Comparison of ENCODE assay signal across 24 mouse cellular contexts in genomic region chr16:8761005-8761404, GRCm38 (mm10). TPM values are rescaled to one million over a fixed set of nuclear protein-coding genes. Genes with fewer than 3 reads are reported as not detected.
DNase-seq lines count a peak whose midpoint lies in the region; ATAC-seq and TF ChIP-seq lines count a peak whose summit lies in the region.
"Had no signal": no experiment of that assay in that cellular context is flagged by ENCODE, and none has a peak within 500 bp of the region (broad histone marks: within the 10 kb centered on the region; RNA-seq: fewer than 3 reads in every experiment).

No protein-coding gene starts in this region.

- H3K4me1 ChIP-seq in liver, embryonic 14.5 days (replicated peaks; ENCODE audit: control insufficient read depth in 2 of 2, insufficient read depth in 2 of 2, low read length in 1 of 2) = peaks cover 46 to 62% of the 10 kb centered on the region in 2 experiments
- no peaks in the 10 kb centered on the region for H3K4me1 ChIP-seq in embryonic facial prominence, embryonic 10.5 days
- H3K4me1 ChIP-seq: embryonic facial prominence, embryonic 15.5 days; forebrain, embryonic 13.5 days; hindbrain, embryonic 10.5 days had no signal

- H3K4me3 ChIP-seq in liver, embryonic 14.5 days (ENCODE audit: insufficient read depth in 1 of 2, low read depth in 2 of 2, low read length in 2 of 2) = no peak overlapping the region
- no peak overlapping the region for H3K4me3 ChIP-seq in embryonic facial prominence, embryonic 10.5 days
- H3K4me3 ChIP-seq: embryonic facial prominence, embryonic 15.5 days; forebrain, embryonic 13.5 days; heart, adult 2 months; heart, embryonic 15.5 days; hindbrain, embryonic 10.5 days had no signal

- no peaks in the 10 kb centered on the region for H3K9me3 ChIP-seq in liver, embryonic 14.5 days (ENCODE audit: control insufficient read depth, low read length)
- H3K9me3 ChIP-seq in embryonic facial prominence, embryonic 10.5 days = no peaks in the 10 kb centered on the region
- H3K9me3 ChIP-seq: embryonic facial prominence, embryonic 15.5 days; forebrain, embryonic 13.5 days; G1E; heart, embryonic 15.5 days; hindbrain, embryonic 10.5 days had no signal

- H3K27me3 ChIP-seq in liver, embryonic 14.5 days (ENCODE audit: control insufficient read depth, insufficient read depth, low read length) = no peaks in the 10 kb centered on the region
- no peaks in the 10 kb centered on the region for H3K27me3 ChIP-seq in embryonic facial prominence, embryonic 10.5 days (replicated peaks; ENCODE audit: low read depth, poor library complexity, severe bottlenecking)
- H3K27me3 ChIP-seq: embryonic facial prominence, embryonic 15.5 days; forebrain, embryonic 13.5 days; heart, embryonic 15.5 days had no signal

- H3K36me3 ChIP-seq in liver, embryonic 14.5 days (replicated peaks; ENCODE audit: control insufficient read depth, insufficient read depth, low read depth) = no peaks in the 10 kb centered on the region
- H3K36me3 ChIP-seq in embryonic facial prominence, embryonic 10.5 days (replicated peaks) = no peaks in the 10 kb centered on the region
- H3K36me3 ChIP-seq: embryonic facial prominence, embryonic 15.5 days; G1E; heart, embryonic 15.5 days; hindbrain, embryonic 10.5 days had no signal

- H3K27ac ChIP-seq in liver, embryonic 14.5 days = peak overlapping the region; percentile 89
- H3K27ac ChIP-seq in embryonic facial prominence, embryonic 10.5 days (replicated peaks) = no peak overlapping the region
- H3K27ac ChIP-seq: embryonic facial prominence, embryonic 15.5 days; forebrain, embryonic 13.5 days; heart, adult 2 months; heart, embryonic 15.5 days; hindbrain, embryonic 10.5 days; hindbrain, embryonic 14.5 days had no signal

- WGBS in liver, embryonic 14.5 days (ENCODE audit: insufficient replicate concordance) = 54% methylated on average over 7 of the region's 7 CpGs
- WGBS in embryonic facial prominence, embryonic 10.5 days = 89% methylated on average over 7 of the region's 7 CpGs

- DNase-seq in c-Kit-positive CD71-positive TER-119-positive erythroid progenitor cells, embryonic 14.5 days (ENCODE audit: low spot score) = peak; percentile 43
- peak; percentile 60 for DNase-seq in liver
- DNase-seq in liver, embryonic 14.5 days (ENCODE audit: low read depth in 3 of 3, low spot score in 3 of 3) = no peak
- DNase-seq in embryonic facial prominence, embryonic 10.5 days (ENCODE audit: low spot score) = no peak
- no peak for DNase-seq in urinary bladder, postnatal 4 days (ENCODE audit: low spot score in 2 of 2)
- DNase-seq in cerebellum, postnatal 14 days = no peak
- DNase-seq: adrenal gland, postnatal 10 days; B cell, adult 2 months; cerebellum, adult 11-12 months; cerebellum, adult 9-10 months; cerebellum, postnatal 36 days; forebrain, postnatal 0 days; gastrocnemius, postnatal 14 days; heart, adult 2 months; heart, postnatal 14 days had no signal

- H3K4me2 ChIP-seq in liver, embryonic 14.5 days (ENCODE audit: low read depth) = peak overlapping the region; percentile 52
- H3K4me2 ChIP-seq: embryonic facial prominence, embryonic 15.5 days; forebrain, embryonic 13.5 days; heart, embryonic 11.5 days; heart, embryonic 15.5 days; hindbrain, embryonic 14.5 days had no signal

- no peak for TF ChIP-seq CTCF in liver, embryonic 14.5 days (IDR thresholded peaks at IDR 0.05; ENCODE audit: low read depth)

- peak; percentile 74 for TF ChIP-seq EP300 in liver, embryonic 14.5 days (IDR thresholded peaks at IDR 0.05; ENCODE audit: low read depth)

- peak; percentile 58 for ATAC-seq in liver, embryonic 14.5 days (ENCODE audit: insufficient read depth)
- ATAC-seq in megakaryocyte-erythroid progenitor cell, adult 5-6 weeks (replicated peaks; ENCODE audit: low FRiP score, low TSS enrichment, poor library complexity, severe bottlenecking) = peak; percentile 51; the same call in 1 of the 2 replicates
- ATAC-seq: CD4-positive, CD25-positive, alpha-beta regulatory T cell, adult 4 months; forebrain, embryonic 13.5 days; forebrain, postnatal 0 days had no signal

- peak overlapping the region; percentile 56 for H3K9ac ChIP-seq in liver, embryonic 14.5 days (replicated peaks)
- H3K9ac ChIP-seq: embryonic facial prominence, embryonic 15.5 days; forebrain, embryonic 13.5 days; forebrain, postnatal 0 days; heart, embryonic 15.5 days; hindbrain, embryonic 14.5 days had no signal

RNA-seq across cellular contexts. Expression of gene Usp7, which starts 31.1 kb away (rescaled TPM):
- 37.6 and 57.5 TPM in 2 replicates for polyA plus RNA-seq in liver, embryonic 14.5 days (2012; rRNA removed)
- 35.5 and 41.9 TPM in 2 replicates for polyA plus RNA-seq in liver, embryonic 14.5 days (2014; fragmentation: Nextera tagmentation; extraction: Ambion mirVana)
- total RNA-seq in megakaryocyte-erythroid progenitor cell, adult 5-6 weeks (2014; fragmentation: Nextera tagmentation) = 196 and 235 TPM in 2 replicates
- 202 and 222 TPM in 2 replicates for total RNA-seq in megakaryocyte-erythroid progenitor cell, adult 5-6 weeks (2017)
- 29.2 and 31.6 TPM in 2 replicates for polyA plus RNA-seq in embryonic facial prominence, embryonic 10.5 days (2016; fragmentation: Nextera tagmentation; extraction: Ambion mirVana)

Comparison
In these comparisons a context has a peak if more than half of its experiments do, and no peak if none do; other contexts are left out.
1. DNase-seq: peak in c-Kit-positive CD71-positive TER-119-positive erythroid progenitor cells, embryonic 14.5 days (single experiment) and liver (single experiment); none in liver, embryonic 14.5 days (0 of 3), embryonic facial prominence, embryonic 10.5 days (single experiment), urinary bladder, postnatal 4 days (0 of 2) and cerebellum, postnatal 14 days (0 of 2).